Mouse (Mus musculus): ENCODE data around the gene Nab2. TPM values are rescaled to one million over a fixed set of nuclear protein-coding genes. Genes with fewer than 3 reads are reported as not detected.

The Nab2 gene
- polyA plus RNA-seq, 3 experiments from 2014 or later = 7.5 to 9.5 (median 7.8) TPM

DNA sequence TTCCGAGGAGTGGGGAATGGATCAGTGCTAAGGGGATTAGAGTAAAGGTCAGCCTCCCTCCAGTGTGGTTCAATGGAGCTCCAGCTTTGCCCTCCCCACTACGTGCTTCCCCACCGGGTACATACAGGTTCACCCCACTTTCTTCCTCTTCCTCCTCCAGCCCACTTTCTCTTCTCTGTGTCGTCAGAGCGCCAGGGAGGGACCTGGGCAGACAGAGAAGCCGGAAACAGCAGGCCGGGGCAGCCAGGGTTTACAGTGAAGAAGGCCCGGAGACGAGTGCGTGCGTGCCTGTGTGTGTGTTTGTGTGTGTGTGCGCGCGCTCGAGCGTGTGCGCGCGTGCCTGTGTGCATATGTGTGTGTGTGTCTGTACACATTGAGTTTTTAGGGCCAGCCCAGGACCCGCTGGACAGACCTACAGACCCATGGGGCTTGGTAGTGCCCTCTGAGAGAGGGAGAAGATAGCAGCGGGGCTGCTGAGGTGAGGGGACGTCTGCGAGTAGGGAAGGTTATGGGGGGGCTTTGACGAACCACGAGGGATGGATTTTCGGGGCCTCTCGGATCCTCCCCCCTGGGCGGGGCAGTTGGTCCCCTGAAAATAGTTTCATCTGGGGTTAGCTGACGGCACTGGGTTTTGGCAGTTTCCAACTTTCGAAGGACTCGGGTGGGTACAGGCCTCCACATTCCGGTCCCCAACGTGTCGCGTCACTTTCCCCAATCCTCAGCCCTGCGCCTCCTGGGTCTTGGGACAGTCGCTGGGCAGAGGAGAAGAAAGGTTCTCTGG is 25.4 kb downstream of the Nab2 start, which contains the start of gene Stat6:
TSS of gene Stat6 (plus strand) at position 215 of the 781 bp plus-strand sequence.
- ATAC-seq = peak; percentile 85

DNA sequence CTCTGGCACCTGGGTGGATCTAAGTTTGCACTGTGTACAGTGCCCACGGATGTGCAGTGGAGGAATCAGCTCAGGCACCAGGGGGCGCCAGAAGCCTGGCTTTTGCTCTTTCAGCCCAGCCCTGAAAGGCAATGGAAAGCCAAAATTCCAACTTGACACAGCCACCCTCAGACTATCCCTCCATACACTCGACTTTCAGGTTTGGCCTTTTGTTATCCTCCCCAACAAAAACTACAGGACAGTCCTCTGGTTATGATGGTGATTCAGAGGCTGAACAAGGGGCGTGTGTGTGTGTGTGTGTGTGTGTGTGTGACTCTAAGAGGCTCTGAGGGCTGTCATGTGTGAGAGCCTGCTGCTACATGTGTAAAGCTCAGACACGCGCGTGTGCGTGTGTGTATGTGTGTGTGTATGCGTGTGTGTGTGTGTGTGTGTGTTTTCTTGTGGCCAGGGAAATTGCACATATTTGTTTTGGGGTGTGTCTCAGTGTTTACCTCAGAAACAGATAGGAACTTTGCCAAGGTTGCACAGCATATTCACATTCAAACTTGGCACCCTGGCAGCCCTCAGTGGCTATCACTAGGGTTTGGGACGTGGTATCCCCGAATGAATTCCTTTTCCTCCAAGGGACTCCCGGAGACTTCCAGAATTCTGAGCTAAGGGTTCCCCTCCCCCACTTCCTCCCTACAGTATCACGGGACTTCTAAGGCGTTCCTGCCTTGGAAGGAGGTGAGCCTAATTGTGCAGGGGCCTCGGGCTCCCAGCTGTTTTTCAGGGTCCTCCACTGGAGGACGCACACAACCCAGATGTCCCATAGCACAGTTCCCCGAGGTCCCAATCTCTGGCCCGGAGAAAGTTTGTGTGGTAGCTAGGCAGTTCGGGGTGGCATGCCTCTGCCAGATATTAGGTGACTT is 26.3 kb downstream of the Nab2 start:
- ATAC-seq = peak; percentile 48

DNA sequence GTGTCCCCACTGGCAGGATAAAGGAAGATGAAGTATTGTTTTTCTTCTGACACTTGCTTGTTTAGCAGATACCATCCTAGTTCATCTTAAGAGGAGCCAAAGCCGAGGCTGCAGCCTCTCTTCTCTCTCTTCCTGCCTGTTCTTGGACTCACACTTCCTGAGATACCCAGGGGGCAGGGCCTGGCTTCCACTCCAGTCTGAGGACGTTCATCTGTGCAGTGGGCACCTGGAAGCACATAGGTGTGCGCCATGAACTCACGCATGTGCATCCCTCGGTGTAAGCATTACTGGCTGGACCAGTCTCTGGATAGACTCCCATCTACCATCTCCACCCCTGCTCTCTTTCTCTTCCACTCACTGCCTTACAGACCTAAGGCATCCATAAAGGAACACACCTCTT is 27.9 kb downstream of the Nab2 start:
- ATAC-seq = no peak

DNA sequence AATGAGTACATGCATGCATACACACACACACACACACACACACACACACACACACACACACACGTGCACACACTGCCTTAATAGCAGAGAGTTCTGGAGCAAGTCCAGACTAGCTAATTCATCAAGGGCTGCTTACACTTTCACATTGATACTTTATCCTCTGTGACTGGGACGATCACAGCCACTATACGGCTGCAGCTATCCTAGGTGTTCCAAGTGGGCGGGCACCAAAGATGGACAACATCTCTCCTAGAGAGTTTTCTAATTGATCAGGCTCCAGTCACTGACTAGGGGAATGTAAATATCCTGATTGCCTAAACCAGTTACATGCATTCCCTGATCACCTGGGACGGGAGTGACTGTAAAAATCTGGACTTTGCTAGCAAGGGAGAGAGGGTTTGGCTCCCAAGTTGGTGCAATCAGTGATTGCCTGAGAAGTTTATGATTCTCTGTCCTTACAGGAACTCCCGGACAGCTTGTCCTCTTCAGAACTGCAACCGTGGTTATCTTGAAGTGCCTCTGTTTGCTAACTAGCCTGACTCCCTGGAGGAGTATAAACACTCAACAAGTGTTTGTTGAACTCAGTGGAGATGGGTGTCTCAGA is 35.6 kb downstream of the Nab2 start:
- ATAC-seq = no peak

DNA sequence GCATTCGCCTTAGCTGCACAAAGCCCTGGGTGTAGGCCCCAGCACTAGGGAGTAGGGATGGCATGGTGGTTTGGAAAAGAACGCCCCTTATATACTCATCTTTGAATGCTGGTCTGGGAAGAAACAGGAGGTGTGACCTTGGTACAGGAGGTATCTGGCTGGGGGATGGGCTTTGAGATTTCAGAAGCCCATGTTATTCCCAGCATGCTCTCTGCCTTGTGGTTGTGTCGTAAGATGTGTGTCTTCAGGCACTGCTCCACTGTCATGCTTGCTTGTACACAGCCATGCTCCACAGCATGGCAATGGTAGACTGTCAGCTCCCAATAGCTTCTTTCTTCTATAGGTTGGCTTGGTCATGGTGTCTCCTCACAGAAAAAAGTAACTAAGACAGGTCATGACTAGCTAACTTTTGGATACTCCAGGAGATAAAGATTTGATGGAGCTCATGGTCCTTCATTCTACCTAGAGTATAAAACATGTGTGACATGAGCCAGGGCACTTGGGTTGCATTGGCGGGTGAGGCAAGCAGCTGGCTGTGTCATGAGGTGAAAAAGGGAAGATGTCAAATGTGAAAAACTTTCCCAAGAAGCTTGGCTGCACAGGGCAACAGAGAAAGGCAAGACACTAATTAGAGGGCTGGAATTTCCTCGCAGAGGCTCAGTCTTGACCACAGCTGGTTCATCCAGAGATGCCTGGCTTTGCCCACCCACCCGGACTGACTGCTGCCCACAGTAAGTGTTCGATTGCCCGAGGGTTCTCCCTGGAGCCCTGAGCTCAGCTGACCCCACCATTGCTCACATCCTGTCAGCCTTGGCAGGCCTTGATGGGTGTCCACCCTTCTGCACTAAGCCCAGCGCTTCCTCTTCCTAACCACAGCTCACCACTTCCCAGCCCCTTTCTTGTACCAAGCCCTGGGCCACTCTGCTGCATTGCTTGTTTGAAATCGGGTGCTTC is 36.8 kb downstream of the Nab2 start:
- no peak for ATAC-seq

DNA sequence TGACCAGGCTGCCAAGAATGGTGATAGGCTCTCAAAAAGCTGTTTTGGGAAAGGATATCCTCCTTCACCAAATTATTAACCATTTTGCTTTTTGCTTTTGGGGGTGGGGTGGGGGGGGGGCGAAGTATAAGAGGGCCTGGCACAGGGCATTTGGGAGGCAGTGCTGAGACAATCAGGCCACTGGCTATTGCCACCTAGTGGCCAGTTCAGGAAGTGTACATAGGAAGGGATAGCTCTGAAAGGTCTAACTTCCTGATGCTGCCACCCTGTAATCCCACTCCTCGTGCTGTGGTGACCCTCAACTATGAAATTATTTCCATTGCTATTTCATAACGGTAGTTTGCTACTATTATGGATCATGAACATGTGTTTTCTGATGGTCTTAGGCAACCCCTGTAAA is 41.9 kb downstream of the Nab2 start:
- ATAC-seq = no peak

DNA sequence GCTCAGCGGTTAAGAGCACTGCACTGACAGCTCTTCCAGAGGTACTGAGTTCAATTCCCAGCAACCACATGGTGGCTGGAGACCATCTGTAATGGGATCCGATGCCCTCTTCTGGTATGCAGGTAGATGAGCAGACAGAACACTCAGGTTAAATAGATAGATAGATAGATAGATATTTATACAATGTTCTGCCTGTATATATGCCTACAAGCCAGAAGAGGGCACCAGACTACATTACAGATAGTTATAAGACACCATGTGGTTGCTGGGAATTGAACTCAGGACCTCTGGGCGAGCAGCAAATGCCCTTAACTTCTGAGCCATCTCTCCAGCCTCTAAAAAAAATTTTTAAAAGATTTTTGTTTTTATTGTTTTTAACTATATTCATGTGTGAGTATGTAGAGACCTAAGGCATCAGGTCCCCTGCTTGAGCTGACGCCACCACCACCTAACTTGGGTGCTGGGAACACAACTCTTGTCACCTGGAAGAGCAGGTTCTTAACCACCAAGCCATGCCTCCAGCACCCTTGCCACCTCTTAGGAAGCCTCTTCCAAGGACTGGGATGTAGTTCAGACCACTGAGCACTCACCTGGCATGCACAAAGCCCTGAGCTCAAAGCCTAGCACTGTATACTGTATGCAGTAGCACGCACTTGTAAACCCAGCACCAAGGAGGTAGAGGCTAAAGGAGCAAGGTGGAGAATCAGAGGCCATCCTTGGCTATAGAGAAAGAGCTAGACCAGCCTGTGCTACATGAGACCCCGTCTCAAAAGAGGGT is 44.7 kb downstream of the Nab2 start:
- no peak for ATAC-seq

DNA sequence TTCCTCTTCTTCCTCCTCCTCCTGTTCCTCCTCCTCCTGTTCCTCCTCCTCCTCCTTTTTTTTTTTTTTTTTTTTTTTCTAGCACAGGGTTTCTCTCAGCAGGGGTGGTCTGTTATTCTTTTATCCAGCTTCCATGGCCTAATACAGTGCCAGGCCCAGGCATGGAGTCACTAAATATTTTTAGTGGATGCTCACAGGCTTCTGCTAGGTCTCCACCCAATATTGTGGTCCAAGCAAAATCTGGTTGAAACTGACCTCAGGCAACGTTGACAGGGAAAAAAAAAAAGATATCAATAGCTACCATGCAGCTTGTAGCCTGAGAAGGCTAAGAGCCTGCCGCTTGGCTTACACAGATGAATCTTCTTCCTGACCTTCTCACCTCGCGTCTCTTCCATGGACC is 45.7 kb downstream of the Nab2 start:
- ATAC-seq = no peak

DNA sequence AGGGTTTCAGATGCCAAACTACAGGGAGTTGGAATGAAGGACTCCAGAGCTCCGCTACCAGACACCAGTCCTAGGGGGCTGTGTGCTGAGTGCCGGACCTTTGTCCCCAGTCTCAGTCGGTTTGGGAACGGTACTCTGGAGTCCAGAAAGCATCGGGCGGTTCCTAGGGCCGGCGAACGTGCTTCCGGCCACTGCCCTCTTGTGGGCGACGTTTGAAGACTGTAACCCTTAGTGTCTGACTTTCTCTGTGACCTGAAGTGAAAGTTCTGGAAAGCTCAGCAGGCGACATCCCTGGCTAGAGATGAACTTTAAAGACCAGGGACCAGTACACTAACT is 46.3 kb downstream of the Nab2 start:
- ATAC-seq = no peak

DNA sequence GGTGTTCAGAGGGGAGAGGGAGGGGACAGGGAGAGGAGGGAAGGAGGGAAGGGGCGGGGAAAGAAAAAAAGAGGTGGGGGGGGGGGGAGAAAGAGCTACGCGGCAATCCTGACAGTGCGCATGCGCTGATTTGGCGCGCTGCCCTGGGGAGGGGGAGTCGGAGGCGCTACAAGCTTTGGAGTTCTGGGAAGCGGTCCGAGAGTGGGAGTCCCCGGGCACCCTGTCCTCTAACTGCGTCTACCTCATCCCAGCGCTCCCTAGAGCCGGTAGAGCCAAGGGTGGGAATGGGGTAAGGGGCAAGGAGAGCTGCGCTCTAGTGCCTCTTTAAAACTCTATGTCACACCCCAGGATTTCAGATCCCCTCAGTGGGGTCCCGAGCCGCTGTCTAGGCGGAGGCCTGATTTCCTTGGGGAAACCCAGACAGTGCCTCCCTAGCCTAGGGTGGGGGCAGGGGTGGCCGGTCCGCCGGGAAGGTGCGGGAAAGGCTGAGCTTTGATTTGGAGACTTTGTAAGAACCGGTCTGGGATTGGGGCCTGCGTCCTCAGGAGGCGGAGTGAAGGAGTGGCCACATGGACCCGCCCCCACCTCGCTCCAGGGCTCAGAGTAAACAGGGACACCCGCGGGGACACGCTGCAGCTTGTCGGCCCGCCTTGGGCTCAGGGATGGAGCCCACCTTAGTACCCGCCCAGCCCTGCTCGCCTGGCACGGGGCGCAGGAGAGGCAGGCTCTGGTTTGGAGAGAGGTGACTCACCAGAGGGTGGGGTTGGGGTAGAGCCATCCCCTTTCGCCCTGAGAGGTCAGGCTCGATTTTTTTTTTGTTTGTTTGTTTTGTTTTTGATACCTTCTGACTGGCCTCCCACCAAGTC is 46.9 kb downstream of the Nab2 start:
- no peak for ATAC-seq

DNA sequence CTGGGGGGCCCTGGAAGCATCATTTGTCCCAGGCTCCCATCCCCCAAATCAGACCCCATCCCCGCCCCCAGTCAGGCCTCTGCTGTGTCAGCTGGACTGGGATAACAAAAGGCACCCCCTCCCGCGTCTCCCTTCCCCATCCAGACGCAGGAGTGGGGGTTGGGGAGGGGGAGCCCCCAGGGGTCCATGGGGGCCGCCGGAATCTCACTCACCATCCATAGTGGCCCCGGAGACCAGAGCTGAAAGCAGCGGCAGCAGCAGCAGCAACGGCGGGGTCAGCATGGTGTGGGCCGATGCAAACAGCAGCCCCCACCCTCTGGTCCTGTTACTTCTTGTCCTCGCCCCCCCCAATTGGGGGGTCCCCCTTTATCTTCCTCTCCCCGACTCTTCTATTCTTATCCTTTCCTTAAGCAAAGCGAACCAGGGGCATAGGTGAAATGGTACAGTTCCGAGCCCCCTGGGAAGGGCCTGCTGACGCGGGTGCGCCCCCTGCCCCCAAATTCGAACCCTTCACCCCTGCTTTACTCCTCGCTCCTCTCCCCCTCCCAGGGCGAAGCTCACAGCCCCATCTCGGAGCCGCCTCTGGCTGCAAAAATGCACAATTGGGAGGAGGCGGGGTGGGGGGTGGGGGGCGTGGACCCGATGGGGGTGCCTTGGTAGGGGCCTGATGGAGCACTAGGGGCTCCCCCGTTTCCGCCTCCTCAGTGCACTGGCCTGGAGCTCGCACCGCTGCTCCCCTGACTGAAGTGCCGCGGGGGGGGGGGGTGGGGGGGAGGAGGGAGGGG is 47.8 kb downstream of the Nab2 start, which contains the start of gene Lrp1:
TSS of gene Lrp1 (minus strand) at position 743 of the 785 bp plus-strand sequence.
- no peak for ATAC-seq

DNA sequence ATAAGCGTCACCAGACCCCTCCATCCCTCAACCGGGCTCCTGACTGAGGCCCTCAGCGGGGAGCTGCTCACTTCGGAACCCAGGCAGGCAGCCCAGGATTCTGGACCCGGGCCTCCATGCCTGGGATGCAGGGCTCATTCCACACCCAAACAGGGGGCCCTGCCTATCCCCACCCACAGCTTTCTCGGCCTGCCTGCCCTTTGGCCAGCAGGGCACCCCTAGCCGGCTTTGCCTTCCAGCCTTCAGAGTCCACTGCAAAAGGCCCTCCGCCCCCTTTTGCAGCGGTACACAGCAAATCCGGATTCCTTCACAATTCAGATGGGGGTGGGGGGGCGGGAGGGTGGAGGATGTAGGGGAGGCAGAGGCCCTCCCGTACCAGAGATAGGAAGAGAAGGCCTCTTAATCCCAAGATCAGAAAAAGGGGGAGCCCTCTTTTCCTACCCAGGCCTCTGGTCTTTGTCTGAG is 48.4 kb downstream of the Nab2 start:
- ATAC-seq = no peak

DNA sequence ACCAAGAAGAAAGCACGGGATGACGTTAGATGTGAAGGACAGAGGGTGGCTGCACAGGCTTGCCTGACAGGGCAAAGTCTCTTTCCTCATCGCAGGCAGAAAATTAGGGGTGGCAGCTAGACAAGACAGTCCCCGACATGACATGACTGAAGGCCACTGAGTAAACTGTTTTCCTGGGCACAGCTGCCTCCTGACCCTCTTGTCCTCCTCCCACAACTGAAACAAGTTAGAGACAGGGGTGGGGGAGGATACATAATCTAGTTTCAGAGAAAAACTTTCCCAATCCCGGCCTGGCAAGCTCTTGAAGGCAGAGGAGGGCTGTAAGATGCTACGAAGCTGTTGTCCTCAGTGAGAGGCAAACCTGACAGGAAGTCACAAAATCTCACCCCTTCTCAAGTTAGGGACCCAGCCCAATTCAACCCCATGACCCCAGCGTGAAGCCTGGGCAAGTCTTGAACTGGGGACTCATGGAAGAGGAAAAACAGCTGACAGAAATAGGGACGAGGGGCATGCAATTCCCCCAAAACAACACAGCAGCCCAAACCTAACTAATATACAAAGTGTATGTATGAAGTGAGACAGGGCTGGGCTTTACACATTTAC is 49.1 kb downstream of the Nab2 start:
- ATAC-seq = no peak

DNA sequence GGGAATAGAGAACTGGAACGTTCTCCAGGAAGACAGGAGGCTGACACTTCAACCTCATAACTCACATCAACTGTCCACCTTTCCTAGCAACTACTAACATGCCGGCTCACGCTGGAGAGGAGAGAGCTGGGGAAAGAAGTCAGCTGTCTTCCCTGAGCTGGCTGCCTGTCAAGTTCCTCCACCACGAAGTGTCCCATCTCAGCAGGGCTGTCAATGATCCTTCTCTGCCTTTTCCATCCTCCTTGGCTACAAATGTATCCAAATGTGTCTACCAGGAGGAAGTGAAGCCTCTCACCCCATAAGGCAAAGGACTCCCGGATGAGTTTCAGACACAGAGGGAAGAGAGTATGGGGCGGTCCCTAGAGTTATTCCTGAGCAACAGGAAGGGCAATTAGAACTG is 50.2 kb downstream of the Nab2 start:
- ATAC-seq = no peak

DNA sequence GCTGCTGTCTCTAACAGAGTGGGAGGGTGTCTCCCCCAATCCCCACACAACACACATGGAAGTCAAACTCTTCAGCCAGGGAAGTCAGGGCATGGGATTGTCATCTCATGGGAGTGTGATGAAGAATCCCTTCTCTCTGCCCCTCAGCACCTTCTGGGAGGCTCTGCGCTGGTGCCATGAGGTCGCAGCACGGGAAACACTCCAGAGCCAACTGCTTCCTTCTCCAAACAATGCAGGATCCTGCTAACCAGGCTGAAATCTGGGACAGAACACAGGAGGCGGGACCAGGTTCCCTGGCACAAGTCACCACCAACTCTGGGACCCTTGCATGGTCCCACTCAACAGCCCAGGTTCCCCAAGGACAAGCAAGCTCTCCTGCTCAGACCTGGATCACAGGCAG is 51.1 kb downstream of the Nab2 start:
- ATAC-seq = no peak

DNA sequence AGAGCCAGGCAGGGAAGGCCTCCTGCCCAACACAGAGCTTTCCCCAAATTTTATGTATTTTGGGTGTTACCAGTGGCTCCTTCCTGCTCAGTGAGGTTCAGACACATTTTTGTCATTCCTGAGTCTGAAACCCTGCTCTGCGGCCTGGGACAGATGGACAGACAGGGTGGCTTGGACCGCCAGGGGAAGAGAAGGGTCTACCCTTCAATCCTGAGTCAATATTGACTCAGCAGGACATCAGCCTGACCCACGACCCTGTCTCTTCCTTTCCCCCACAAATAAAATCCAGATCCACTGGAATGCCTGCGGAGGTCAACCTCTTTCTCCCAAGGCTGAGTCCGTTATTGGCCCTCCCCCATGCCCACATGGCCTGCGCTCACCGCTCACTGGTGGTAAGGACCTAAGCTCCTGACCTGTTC is 52.1 kb downstream of the Nab2 start:
- no peak for ATAC-seq

DNA sequence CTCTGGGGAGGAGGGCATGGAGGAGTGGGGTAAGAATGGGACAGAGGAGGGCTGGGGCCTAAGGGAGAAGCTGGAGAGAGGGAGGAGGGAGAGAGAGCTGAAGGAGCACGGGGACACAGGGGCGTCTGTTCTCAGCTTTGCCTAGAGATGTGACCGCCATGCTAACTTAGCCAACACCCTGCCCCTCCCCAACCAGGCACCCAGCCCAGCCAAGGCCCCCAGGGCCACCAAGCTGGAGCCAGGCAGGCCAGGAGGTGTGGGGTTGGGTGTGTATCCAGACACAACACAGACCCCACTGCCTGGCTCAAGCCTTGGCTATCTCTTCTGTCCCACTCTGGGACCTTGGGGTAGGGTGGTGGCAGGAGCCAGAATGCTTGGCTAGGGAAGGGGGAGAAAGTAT is 52.8 kb downstream of the Nab2 start:
- no peak for ATAC-seq

DNA sequence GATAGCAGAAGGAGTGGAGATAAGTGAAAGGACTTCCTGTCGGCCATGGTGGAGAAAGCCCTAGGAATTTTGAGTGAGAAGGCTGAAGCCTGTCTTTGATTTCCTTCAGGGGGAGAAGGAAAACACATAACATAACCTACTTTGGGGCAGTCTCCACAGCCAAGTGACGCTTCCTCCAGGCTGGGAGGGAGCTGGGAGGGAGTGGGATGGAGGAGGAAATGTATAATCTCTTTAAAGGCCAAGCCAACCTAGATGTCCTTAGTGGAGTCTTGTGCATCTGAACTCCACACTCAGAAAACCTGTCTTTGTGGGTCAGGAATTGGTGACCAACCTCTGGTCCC is 53.4 kb downstream of the Nab2 start:
- ATAC-seq = no peak

Measured in inflammation-experienced regulatory T-cells, adult 6 months (primary cell).